Mouse (Mus musculus) forebrain, postnatal 0 days (tissue): ENCODE measurements around the gene Rnf144a. TPM values are rescaled to one million over a fixed set of nuclear protein-coding genes. Genes with fewer than 3 reads are reported as not detected.

Experiments
- ATAC-seq: fragments of 200-750 bp; cut with Nextera tagmentation; 2 replicates; pipeline ENCODE4 v1.8.0; 2017; ENCODE audit warnings: mild to moderate bottlenecking, moderate library complexity
- DNase-seq: peaks from one replicate; pipeline ENCODE4 v3.0.0-alpha.2; 2015
- H3K27ac ChIP-seq: fragments of 300-500 bp; sonication (generic); 2 replicates; pipeline ENCODE4 v1.5.1; 2014; ENCODE audit warnings: low read depth, mild to moderate bottlenecking, antibody characterized with exemption, low read length, moderate library complexity, mixed read lengths
- H3K27me3 ChIP-seq: fragments of 300-500 bp; sonication (generic); 2 replicates; pipeline ENCODE4 v1.6.1; 2014; ENCODE audit warnings: mild to moderate bottlenecking, low read length, mixed read lengths; ENCODE audit not compliant: insufficient read depth
- H3K36me3 ChIP-seq: fragments of 300-500 bp; sonication (generic); 2 replicates; pipeline ENCODE4 v1.6.1; 2014; ENCODE audit warnings: mild to moderate bottlenecking, moderate library complexity; ENCODE audit not compliant: insufficient read depth
- H3K4me1 ChIP-seq: fragments of 300-500 bp; sonication (generic); 2 replicates; pipeline ENCODE4 v1.6.1; 2014; ENCODE audit warnings: antibody characterized with exemption; ENCODE audit not compliant: insufficient read depth
- H3K4me2 ChIP-seq: fragments of 300-500 bp; sonication (generic); 2 replicates; pipeline ENCODE4 v1.6.1; 2014; ENCODE audit warnings: low read depth, mild to moderate bottlenecking, moderate library complexity
- H3K4me3 ChIP-seq: fragments of 300-500 bp; sonication (generic); 2 replicates; pipeline ENCODE4 v1.5.1; 2014; ENCODE audit warnings: low read depth, low read length, mixed read lengths
- H3K9ac ChIP-seq: fragments of 300-500 bp; sonication (generic); 2 replicates; pipeline ENCODE4 v1.6.1; 2014; ENCODE audit warnings: mild to moderate bottlenecking
- H3K9me3 ChIP-seq: fragments of 300-500 bp; sonication (generic); 2 replicates; pipeline ENCODE4 v1.6.1; 2016; ENCODE audit warnings: low read length
- CTCF ChIP-seq: sonication (generic); IDR thresholded peaks from 2 replicates; pipeline ENCODE4 v1.5.1; 2016; ENCODE audit warnings: antibody characterized with exemption, control low read depth, low read depth
- WGBS: fragments of 180-500 bp; shearing (Covaris S2); extraction: QIAGEN DNeasy Blood & Tissue Kit; methylation state at CpG from one replicate; pipeline ENCODE4 v1.1.7; 2014; 5-methylcytosine and 5-hydroxymethylcytosine counted together
- polyA plus RNA-seq: library from polyadenylated mRNA; unstranded; fragments of >200 nt; fragmentation: Nextera tagmentation; extraction: Ambion mirVana; gene quantifications from 2 replicates; pipeline ENCODE4 v1.2.1, GENCODE M21; 2015
- total RNA-seq: library from RNA; depleted of rRNA; stranded (reverse); fragments of >200 nt; gene quantifications from 2 replicates; pipeline ENCODE4 v1.2.3, GENCODE M21; 2014

The Rnf144a gene
- total and polyA plus RNA-seq, 2 experiments from 2014 or later, result 23.1 to 39.1 TPM

- H3K4me1 ChIP-seq, result peaks cover 10% of the 10 kb centered on the region; the same call in 1 of the 2 replicates
- TF ChIP-seq CTCF, result no peak
- H3K27me3 ChIP-seq, result no peaks in the 10 kb centered on the region
- H3K36me3 ChIP-seq, result 0 out of 2 replicates have a peak, but pooled peaks cover 4% of the 10 kb centered on the region
- no peak overlapping the region for H3K27ac ChIP-seq
- H3K9me3 ChIP-seq, result no peaks in the 10 kb centered on the region
- ATAC-seq (no peak), DNase-seq (no peak)
- no peak overlapping the region for H3K4me2 ChIP-seq
- WGBS, result 78% methylated on average over 5 of the region's 5 CpGs
- no peak overlapping the region for H3K9ac ChIP-seq
- H3K4me3 ChIP-seq, result no peak overlapping the region
Observed at GRCm38 (mm10) chr12:26359817-26360216, 55.2 kb downstream of the Rnf144a start.

- H3K9ac ChIP-seq, result no peak overlapping the region
- DNase-seq (no peak), ATAC-seq (no peak)
- H3K4me1 ChIP-seq, result peaks cover 10% of the 10 kb centered on the region; the same call in 1 of the 2 replicates
- H3K27ac ChIP-seq, result no peak overlapping the region
- no peaks in the 10 kb centered on the region for H3K27me3 ChIP-seq
- H3K4me2 ChIP-seq, result no peak overlapping the region
- H3K4me3 ChIP-seq, result no peak overlapping the region
- 95% methylated on average over 2 of the region's 2 CpGs for WGBS
- TF ChIP-seq CTCF, result no peak
- H3K9me3 ChIP-seq, result no peaks in the 10 kb centered on the region
- H3K36me3 ChIP-seq, result 0 out of 2 replicates have a peak, but pooled peaks cover 4% of the 10 kb centered on the region
Observed at GRCm38 (mm10) chr12:26359241-26359640, 55.8 kb downstream of the Rnf144a start.

- peak; percentile 54; the same call in 1 of the 2 replicates for ATAC-seq
Observed at GRCm38 (mm10) chr12:26357246-26357645, 57.8 kb downstream of the Rnf144a start.

GRCm38 (mm10) chr12:26356191-26356590, 58.9 kb downstream of the Rnf144a start:
- 88% methylated on average over 7 of the region's 7 CpGs for WGBS
- DNase-seq (no peak), ATAC-seq (no peak)

More at GRCm38 (mm10) chr12:26357246-26357645, 57.8 kb downstream of the Rnf144a start:
- peak overlapping the region; percentile 18; the same call in 1 of the 2 replicates for H3K9ac ChIP-seq
- 0 out of 2 replicates have a peak, but pooled peaks cover 4% of the 10 kb centered on the region for H3K36me3 ChIP-seq
- no peaks in the 10 kb centered on the region for H3K9me3 ChIP-seq
- 64% methylated on average over 4 of the region's 4 CpGs for WGBS
- DNase-seq, result peak; percentile 39
- H3K27ac ChIP-seq, result peak overlapping the region; percentile 74
- TF ChIP-seq CTCF, result no peak
- no peak overlapping the region for H3K4me2 ChIP-seq
- H3K27me3 ChIP-seq, result no peaks in the 10 kb centered on the region
- peaks cover 10% of the 10 kb centered on the region; the same call in 1 of the 2 replicates for H3K4me1 ChIP-seq
- H3K4me3 ChIP-seq, result no peak overlapping the region

GRCm38 (mm10) chr12:26351321-26351720, 63.7 kb downstream of the Rnf144a start:
- Histone ChIP-seq H3K36me3 (no peaks in the 10 kb centered on the region), H3K4me2 (no peak overlapping the region), H3K9ac (no peak overlapping the region), H3K27me3 (no peaks in the 10 kb centered on the region), H3K27ac (no peak overlapping the region), H3K9me3 (no peaks in the 10 kb centered on the region), H3K4me3 (no peak overlapping the region), H3K4me1 (peaks cover 8% of the 10 kb centered on the region; the same call in 1 of the 2 replicates)
- WGBS, result 27% methylated on average over 3 of the region's 3 CpGs
- no peak for TF ChIP-seq CTCF
- peak; percentile 33 for DNase-seq
- peak; percentile 71 for ATAC-seq

More at GRCm38 (mm10) chr12:26356191-26356590, 58.9 kb downstream of the Rnf144a start:
- Histone ChIP-seq H3K9ac (no peak overlapping the region), H3K4me2 (no peak overlapping the region), H3K27me3 (no peaks in the 10 kb centered on the region), H3K4me3 (no peak overlapping the region), H3K36me3 (0 out of 2 replicates have a peak, but pooled peaks cover 4% of the 10 kb centered on the region), H3K9me3 (no peaks in the 10 kb centered on the region), H3K27ac (peak overlapping the region; percentile 74), H3K4me1 (peaks cover 14% of the 10 kb centered on the region; the same call in 1 of the 2 replicates)
- TF ChIP-seq CTCF, result no peak

GRCm38 (mm10) chr12:26344408-26344807, 70.6 kb downstream of the Rnf144a start:
- Histone ChIP-seq H3K27me3 (no peaks in the 10 kb centered on the region), H3K9ac (no peak overlapping the region), H3K4me2 (no peak overlapping the region), H3K36me3 (no peaks in the 10 kb centered on the region), H3K27ac (no peak overlapping the region), H3K9me3 (no peaks in the 10 kb centered on the region), H3K4me1 (0 out of 2 replicates have a peak, but pooled peaks cover 4% of the 10 kb centered on the region), H3K4me3 (no peak overlapping the region)
- WGBS, result 95% methylated on average over 5 of the region's 5 CpGs
- DNase-seq (no peak), ATAC-seq (no peak)
- TF ChIP-seq CTCF, result no peak

- DNase-seq (no peak), ATAC-seq (no peak)
- Histone ChIP-seq H3K4me1 (0 out of 2 replicates have a peak, but pooled peaks cover 4% of the 10 kb centered on the region), H3K36me3 (0 out of 2 replicates have a peak, but pooled peaks cover under 1% of the 10 kb centered on the region), H3K27ac (no peak overlapping the region), H3K9me3 (no peaks in the 10 kb centered on the region), H3K9ac (no peak overlapping the region), H3K4me3 (no peak overlapping the region), H3K27me3 (no peaks in the 10 kb centered on the region), H3K4me2 (no peak overlapping the region)
- no peak for TF ChIP-seq CTCF
- WGBS, result 39% methylated on average over 2 of the region's 2 CpGs
Observed at GRCm38 (mm10) chr12:26343131-26343530, 71.9 kb downstream of the Rnf144a start.
